Mouse (Mus musculus) thymus, adult 18-20 months (tissue): ENCODE results near the gene Ccdc63.
"Not testable (repeated sequence)": the region's sequence is repeated elsewhere in the genome, so short reads cannot be mapped to it uniquely, and the experiment has no call there.

ENCODE experiments used
- DNase-seq, 2 experiments: peaks; one replicate each; pipeline ENCODE4 v3.0.0; 2022; ENCODE audit warnings: mixed read lengths in 2 of 2

Ccdc63 gene

DNA sequence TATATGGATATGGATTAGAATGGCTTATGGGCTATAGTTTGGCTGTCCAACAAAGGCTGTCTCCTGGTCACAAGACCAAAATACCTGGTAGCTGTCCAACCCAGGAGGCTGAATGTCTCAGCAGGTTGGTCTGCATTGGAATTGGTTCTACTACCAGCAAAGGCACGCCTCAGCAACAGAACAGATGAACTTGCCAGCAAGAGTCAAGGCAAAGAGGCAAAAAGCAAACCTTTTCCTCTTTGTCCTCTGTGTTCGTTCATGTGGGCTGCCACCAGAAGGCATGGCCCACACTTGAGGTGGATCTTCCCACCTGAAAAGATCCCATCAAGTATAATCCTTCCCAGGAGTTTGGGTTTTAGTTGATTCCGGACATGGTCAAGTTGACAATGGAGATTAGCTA, at the start of gene Ccdc63:
TSS of gene Ccdc63 (minus strand) at position 101 of the 400 bp plus-strand sequence.
- no peak for DNase-seq

DNA sequence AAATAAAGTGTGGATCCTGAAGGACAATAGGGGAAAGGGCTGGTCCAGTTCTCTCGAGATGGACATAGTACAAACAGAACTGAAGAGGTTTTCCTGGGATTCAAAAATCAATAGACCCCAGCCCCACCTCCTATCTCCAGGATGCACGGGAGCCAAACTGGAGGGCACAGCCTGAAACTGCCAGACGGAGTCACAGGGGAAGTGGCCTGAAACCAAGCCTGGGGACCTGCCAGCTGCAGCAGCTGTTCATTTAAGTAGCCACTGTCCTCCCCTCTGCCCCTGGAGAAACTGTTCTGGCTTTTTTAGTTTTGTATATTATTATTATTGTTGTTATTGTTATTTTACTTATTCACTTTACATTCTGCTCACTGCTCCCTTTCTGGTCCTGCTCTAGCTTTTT, 48.5 kb upstream of the Ccdc63 start:
- no peak for DNase-seq

DNA sequence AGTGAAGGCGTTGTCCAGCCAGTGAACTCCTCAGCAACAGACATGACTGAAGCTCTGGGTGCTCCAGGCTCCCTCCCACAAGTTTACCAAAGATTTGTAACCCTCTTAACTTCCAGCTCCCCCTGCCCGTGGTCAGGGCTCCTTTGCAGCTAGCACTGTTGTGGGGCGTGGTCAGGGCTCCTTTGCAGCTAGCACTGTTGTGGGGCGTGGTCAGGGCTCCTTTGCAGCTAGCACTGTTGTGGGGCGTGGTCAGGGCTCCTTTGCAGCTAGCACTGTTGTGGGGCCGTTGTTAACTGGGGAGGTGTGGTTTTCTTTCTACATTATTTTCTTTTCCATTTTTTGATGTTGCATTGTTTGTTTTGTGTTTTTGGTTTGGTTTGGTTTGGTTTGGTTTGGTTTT, 44.2 kb upstream of the Ccdc63 start:
- not testable (repeated sequence) for DNase-seq

DNA sequence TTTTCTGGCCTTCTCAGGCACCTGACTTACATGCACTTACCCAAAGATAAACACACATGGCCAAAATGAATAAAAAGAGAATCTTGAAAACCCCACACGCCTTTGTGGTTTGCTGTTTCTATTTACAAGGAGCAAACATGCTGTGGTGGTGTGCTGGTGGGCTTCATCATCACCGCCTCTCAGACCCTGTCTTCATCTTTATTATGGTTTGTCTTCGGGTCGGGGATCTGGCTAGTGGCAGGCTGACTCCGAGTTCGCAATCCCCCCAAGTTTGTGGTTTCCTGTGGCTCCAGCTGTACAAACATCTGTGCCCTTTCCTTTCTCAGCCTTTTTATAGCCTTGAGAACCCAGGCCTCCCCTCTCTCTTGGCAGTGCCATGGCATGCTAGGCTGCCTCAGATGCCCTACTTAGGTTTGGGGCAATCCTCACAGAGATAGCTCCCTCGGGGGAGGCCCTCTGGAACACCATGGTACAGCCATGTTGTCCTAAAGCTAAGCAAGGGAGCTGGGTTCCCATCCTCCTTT, 43.7 kb upstream of the Ccdc63 start:
- peak; percentile 47 to 63 for DNase-seq

DNA sequence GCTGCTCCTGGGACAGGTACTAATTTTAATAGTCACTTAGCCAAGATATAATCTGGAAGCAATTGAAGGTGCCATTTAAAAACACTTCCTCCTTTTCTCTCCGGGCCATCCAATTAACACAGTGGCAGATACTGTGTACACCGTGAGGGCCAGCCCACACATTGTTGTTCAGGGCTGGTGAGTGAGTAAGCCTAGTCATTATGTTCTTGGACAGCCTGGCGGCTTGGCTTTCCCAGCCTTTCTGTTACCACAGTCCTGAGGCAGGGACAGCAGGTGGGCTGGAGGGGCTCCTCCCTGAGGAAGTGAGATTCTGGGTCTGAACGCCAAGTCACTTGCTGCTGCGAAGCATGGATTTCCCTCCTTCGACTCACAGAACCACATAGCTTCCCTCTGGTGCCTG, 39.0 kb upstream of the Ccdc63 start:
- no peak for DNase-seq

DNA sequence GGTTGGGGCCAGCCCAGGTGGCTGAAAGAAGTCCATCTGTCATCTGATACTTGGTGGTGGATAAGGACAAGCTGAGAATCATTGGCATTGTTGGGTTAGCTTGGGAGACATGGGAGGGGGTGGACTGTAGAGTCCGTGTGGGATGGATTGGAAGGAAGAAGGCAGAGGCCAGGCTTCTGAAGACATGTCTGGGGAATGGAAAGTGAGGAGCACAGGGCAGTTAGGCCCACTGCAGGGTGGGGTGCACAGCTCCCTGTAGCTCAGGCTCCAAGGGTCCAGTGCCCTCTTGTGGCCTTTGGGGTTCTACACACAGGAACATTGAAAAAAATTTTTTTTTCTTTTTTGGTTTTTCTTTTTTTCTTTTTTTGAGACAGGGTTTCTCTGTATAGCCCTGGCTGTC, 35.8 kb upstream of the Ccdc63 start:
- peak; percentile 26 to 45 for DNase-seq

DNA sequence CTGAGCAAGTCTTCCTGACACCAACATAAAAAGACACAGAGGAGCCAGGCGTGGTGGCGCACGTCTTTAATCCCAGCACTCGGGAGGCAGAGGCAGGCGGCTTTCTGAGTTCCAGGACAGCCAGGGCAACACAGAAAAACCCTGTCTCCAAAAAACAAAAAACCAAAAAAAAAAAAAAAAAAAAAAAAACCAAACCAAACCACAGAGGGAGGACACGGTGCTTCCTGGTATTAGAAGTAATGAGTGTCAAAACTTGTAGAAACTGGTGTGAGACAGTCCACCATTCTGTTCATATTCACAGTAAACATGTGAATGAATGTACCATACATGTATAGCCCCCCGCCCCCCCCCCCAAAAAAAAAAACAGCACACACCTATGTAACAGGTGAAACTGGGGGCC, 35.3 kb upstream of the Ccdc63 start:
- DNase-seq = no peak

DNA sequence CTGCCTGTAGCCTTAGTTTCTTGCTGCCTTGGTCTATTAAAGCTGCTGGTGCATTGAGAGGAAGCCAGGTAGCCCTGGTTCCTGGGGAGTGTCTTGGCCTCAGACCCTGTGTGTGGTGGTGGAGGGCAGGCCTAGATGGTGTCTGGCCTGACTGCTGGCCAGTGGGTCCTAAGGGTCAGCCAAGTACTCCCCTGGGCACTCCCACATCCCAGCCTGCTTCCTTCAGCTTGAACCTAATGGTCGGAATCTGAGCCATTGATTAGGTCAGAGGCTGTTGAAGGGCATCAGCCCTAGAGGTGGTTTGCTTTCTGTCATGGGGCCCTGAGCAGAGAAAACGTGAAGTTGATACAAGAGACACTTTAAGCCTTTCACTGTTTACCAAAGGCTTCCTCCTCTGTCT, 34.8 kb upstream of the Ccdc63 start:
- DNase-seq = no peak

DNA sequence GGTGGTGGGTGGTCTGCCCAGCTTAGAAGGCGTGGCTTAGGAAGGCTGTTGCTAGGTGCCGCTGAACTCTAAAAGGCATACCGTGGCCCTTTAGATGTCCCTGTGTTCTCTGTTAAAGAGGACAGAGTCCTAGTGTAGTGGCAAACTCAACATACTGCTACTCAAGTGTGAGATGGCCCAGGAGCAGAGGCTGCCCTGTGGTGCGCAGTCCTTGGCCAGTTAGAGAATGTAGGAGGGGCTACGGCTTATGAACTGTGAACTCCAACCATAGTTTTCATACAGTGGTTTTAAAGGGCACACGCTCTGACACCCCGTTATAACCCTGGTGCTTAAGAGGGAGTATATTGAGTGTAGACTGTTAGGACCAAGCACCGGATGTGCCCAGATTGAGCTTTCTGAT, 30.4 kb upstream of the Ccdc63 start:
- no peak for DNase-seq

DNA sequence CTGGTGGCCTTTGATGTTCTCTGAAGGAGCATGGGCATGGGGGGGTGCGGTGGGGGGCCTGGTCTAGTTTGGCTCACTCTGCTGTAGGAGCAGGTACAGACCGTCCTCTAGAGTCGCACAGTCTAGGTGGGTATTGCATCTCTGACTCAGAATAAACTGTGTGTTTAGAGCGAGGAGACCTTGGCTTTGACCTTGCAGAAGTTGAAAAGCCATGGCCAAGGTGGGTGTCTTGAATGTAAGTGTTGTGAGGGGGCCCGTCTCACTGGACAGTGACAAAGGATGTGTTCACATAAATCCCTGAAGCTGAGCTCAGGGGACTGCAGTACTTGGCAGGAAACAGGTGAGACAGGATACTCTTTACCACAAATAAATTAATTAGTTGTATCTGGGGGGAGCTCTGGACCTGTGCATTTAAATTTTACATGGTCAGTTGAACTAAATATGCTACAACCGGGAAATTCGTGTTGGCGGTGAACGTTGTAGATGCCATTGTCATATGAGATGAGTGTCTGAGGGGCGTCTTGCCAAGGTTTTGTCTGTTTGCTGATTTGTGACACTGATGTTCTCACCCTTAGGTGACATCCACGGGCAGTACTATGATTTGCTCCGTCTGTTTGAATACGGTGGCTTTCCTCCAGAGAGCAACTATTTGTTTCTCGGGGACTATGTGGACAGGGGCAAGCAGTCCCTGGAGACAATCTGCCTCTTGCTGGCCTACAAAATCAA, 27.9 kb upstream of the Ccdc63 start:
- DNase-seq = no peak

DNA sequence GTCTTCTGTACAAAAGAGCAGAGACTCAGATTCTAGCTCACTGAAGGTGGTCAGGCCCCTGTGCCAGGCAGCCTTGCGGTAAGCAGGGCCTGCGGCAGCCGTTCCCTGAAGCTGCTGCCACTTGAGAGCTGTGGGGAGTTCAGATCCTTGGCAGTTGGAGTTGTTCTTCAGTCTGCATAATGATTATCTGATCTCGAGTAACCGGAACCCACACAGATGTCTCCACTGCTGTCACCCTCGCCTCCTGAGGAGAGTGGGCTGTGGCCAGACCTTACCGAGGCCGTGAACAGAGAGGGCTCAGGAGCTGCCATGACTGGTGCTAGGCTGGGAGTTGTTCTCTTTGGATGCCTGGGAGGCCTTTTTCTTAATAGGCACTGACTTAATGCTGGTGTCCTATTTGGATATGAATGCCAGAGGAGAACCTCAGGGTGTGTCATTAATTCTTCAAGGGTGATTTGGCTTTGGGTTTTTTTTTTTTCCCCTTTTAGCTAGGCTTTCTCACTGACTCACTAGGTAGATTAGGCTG, 26.1 kb upstream of the Ccdc63 start:
- DNase-seq = no peak

DNA sequence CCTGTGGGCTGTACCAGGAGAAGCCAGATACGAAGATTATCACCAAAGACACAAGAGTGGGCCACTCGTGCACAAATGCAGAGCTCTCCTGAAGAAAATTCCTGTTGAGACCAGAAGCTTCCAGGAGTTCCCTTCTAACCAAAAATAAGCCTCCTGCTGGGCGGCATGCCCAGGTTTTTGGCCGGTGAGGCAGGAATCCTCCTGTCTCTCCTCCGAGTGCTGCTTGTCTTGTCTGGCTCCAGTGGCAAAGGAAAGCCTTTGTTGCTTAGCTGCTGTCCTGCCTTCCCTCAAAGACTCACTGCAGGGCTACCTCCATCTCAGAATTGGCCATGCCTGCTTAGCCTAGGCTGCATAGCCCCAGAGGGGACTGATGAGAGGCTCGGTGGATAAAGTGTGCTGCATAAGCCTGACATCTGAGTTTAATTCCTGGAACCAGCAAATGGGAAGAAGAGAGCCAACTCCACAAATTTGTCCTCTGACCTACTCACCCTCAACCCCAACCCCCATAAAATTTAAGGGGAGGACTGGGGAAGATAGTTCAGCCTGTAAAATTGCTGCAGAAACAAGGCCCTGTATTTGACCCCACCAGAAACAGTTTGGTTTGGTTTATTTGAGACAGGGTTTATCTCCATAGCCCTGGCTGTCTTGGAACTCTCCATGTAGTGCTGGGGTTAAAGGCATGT, 24.8 kb upstream of the Ccdc63 start:
- DNase-seq = no peak

DNA sequence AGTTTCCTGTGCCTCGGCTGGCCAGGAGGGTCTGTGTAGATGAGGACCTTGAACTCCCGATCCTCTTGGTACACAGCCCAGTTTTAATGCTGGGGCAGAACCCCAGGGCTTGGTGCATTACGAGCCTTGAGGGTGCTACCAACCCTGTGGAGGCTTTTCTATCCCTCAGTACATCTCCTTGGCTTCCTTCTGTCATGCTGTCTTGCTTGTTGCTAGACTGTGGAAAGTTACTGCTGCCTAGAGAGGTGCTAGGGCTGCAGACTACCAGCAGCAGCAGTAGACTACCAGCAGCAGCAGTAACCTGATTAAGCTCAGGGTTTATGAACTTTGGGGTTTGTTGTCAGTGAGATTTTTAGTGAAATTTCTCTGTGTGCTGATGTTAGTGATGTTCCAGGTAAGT, 23.4 kb upstream of the Ccdc63 start:
- no peak for DNase-seq

DNA sequence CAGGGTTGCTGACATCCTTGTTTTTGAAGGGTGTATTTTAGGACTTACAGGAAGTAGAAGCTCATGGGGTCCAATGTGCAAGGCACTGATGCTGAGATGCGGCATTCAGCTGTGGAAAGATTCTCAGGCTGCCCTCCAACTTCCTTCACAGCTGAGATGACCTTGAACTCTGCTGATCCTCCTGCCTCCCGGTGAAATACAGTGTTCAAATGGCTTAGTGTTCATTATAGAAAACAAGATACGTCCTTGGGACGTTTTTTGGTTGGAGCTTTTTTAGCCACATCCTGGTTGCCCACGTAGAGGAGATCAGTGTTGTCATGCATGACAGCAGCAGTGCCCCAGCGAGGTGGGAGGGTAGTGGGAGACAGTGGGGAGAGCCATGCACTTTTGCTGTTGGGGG, 22.6 kb upstream of the Ccdc63 start:
- DNase-seq = no peak

DNA sequence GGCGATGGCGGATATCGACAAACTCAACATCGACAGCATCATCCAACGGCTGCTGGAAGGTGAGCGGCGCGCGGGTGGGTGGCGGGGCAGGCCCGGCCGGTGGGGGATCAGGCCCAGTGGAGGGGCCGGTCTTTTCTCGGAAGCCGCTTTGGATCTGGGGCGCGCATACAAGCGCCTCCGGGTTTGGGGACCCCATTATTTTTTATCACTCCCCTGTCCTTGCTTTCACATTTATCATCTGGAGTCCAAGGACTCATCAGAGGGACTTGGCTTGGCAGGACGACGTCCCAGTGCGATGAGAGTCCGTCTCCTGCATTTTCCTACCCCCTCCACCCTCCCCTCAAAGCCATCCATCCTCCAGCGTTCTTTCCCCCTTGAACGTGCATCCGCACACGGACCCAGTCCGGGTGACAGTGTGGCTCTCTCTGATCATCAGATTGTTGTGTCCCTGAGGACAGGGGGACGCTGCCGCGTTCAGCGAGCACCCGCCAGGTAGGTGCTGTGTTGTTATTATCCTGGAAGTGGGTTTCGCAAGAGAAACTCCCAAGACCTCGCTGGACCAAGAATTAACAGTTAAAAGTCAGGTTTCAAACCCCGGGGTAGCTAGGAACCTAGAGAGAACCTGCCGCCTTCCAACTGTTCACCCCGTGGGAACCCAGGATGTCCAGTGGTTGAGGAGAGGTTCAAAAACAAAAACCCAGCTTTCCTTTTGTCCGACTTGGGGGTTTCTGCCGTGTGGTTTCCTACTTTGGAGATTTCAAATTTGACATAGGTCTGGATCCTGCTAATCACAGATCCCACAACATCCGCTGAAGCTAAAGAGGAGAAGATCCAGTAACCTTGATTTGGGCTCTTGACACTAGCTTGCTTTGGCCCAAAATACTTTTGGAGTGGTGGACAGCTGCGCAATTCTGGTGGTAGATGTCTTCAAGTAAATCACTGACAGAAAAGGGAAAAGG, 18.2 kb upstream of the Ccdc63 start:
- no peak for DNase-seq

DNA sequence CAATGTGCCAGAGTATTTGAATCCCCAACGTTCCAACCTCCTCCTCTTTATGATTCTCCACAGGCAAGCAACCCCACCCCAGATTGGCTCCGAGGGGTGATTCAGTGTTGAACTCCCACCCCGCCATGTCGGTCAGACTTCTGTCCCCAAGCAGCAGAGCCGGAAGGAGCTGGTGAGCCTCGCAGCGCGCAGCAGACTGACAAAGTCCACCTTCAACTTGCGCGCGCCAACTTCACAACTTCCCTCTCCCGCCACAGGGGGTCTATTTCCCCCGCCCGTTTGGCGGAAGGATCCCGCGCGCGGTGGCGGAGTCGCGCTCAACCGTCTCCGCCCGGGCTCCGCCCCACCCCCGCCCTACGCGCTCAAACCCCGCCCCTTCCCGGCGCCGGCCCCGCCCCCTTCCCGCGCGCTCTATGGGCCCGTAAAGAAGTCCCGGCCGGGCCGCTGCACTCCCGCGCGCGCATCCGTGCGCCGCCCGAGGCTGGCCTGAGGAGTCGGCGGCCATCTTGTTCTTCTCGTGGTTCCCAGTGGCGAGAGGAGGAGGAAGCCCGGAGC, 17.3 kb upstream of the Ccdc63 start, which contains the start of gene Ppp1cc:
TSS of gene Ppp1cc (plus strand) at position 452 of the 555 bp plus-strand sequence.
- peak; percentile 85 for DNase-seq

DNA sequence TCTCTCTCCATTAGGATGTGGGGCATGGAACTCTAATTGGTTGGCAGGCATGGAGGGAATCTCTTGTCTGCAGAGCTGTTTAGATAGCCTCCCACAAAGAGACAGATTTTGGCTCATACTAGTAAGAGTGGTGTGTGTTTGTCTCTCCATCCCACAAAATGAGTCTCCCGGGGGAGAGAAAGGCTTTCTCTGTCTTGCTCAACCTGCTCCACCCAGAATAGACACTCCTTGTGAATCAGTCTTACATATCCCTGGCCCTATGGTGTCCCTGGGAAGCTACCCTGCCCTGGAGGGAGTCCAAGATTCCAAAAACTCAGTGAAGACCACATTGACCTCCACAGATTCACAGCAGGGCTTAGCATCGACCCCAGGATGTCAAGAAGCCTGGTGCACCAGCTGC, 15.9 kb upstream of the Ccdc63 start:
- no peak for DNase-seq

DNA sequence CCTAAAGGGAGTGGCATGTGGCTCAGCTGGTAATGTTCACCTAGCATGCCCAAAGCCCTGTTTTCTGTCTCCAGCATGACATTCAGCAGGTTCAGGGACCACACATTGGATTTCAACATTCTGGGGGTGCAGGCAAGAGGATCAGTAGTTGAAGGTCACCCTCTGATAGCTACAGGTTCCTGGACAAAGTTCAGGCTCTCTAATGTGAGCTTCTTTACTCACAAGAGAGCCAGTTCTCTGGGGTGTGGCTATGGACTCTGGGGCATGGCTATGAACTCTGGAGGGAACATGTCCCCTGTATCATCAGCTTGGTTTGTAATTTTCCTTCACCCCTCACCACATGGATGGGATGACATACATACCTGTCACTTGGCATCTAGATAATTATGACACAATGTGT, 15.0 kb upstream of the Ccdc63 start:
- DNase-seq = no peak

DNA sequence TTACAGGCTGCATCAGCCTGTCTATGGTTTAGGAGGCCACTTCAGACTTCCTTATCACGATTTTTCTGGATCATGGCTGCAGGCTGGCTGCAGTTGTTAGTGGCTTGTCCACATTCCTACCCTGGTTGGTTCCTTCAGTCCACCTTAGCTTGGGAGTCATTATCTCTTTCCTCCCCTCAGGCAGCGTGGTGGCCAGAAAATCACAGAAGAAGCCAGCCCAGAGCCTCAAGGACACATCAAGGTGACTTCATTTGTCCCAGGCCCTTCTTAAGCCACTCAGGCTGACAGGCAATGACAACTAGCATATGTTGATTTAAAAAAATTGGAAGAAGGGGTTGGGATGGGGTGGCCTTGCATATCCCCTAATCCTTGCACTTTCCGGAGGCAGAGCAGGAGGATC, 14.2 kb upstream of the Ccdc63 start:
- DNase-seq = no peak

DNA sequence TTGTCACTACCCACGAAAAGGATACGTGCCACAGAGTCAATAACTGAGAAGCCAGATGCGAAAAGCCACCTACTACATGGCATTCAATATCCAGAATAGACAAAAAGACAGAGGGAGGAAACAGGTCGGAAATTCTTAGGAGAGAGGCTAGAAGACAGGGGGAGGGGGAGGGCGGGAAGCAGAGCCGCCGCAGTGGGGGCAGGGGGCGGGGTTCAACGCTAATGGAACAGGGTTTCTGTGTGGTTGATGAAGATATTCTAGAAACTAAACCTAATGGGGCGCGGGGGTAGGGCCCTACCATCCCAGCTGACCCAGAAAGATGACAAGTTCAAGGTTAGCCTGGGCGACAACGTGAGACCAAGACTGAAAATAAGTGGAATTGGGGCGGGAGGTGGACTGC, 13.4 kb upstream of the Ccdc63 start:
- DNase-seq = no peak

DNA sequence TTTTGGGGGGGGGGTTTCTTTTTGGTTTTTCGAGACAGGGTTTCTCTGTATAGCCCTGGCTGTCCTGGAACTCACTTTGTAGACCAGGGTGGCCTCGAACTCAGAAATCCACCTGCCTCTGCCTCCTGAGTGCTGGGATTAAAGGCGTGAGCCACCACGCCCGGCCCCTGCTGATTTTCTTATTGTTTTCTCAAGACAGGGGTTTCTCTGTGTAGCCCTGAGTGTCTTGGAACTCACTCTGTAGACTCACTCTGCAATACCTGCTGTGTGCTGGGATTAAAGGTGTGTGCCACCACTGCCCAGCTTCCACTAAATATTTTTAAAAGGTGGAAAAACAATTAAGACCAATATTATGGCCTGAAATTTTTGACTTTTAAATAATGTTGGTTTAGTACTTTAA, 11.9 kb upstream of the Ccdc63 start:
- not testable (repeated sequence) for DNase-seq

DNA sequence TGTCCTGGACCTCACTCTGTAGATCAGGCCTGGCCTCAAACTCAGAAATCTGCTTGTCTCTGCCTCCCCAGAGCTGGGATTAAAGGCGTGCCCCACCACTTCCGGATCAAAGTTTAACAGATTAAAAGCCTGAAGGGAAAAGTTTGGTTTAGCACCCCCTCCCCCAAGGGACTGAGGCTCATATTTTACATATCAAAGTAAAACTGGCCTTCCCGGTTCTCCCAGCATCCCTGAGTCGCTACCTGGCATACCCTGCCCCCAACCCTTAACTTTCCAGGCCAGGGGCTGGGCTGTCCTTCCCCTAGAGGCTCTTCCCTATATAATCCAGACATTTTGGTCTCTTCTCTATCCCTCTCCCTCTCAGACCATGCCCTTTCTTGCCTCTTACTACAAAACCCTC, 8.6 kb upstream of the Ccdc63 start:
- no peak for DNase-seq

DNA sequence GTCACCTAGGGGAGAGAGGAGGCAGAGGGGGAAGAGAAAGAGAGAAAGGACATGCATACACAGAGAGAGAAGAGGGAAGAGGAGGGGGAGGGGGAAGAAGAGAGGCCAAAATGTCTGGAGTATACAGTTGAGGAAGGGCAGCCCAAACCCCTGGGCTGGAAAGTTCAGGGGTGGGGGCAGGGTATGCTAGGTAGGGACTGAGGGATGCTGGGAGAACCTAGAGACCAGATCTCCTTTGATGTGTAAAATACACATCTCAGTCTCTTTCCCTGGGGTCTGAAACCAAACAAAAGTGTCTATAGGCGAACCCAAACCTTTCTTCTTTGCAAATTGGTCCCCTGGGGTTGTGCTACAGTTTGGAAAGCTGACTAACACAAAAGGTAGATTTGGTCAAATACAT, 7.5 kb upstream of the Ccdc63 start:
- DNase-seq = no peak
